Mouse (Mus musculus) kidney, adult 2 months (tissue): ENCODE results near the gene Gm7978. TPM values are rescaled to one million over a fixed set of nuclear protein-coding genes. Genes with fewer than 3 reads are reported as not detected.
"Not testable (repeated sequence)": the region's sequence is repeated elsewhere in the genome, so short reads cannot be mapped to it uniquely, and the experiment has no call there.

Experiments used
- DNase-seq: peaks from one replicate; pipeline ENCODE4 v3.0.0; 2021
- H3K27ac ChIP-seq: fragments of 200-500 bp; 2 replicates; pipeline ENCODE4 v1.5.1; 2012; ENCODE audit warnings: low read depth, low read length, control low read depth, inconsistent platforms; ENCODE audit not compliant: insufficient read depth
- H3K27me3 ChIP-seq: fragments of 200-500 bp; replicated peaks from 2 replicates; pipeline ENCODE4 v1.6.1; 2012; ENCODE audit warnings: mild to moderate bottlenecking, moderate library complexity, low read length, inconsistent platforms; ENCODE audit not compliant: control insufficient read depth, insufficient read depth
- H3K36me3 ChIP-seq: fragments of 200-500 bp; 2 replicates; pipeline ENCODE4 v1.6.1; 2012; ENCODE audit warnings: mild to moderate bottlenecking, moderate library complexity, low read length, inconsistent platforms; ENCODE audit not compliant: control insufficient read depth, insufficient read depth
- H3K4me1 ChIP-seq: fragments of 200-500 bp; 2 replicates; pipeline ENCODE4 v1.6.1; 2011; ENCODE audit warnings: low read length; ENCODE audit not compliant: control insufficient read depth, insufficient read depth
- H3K4me3 ChIP-seq: fragments of 200-500 bp; 2 replicates; pipeline ENCODE4 v1.5.1; 2011; ENCODE audit warnings: mild to moderate bottlenecking, low read depth, low read length, control low read depth; ENCODE audit not compliant: insufficient read depth
- WGBS: fragments of 180-500 bp; shearing (Covaris S2); methylation state at CpG from one replicate; pipeline ENCODE4 v1.1.7; 2018; 5-methylcytosine and 5-hydroxymethylcytosine counted together
- polyA plus RNA-seq: library from polyadenylated mRNA; depleted of rRNA; stranded (reverse); fragments of >200 nt; gene quantifications from 2 replicates; pipeline ENCODE4 v1.2.3, GENCODE M21; 2012; rRNA removed

Gm7978 gene
- not detected in 2 replicates for polyA plus RNA-seq

- not testable (repeated sequence) for H3K27ac ChIP-seq, H3K4me1 ChIP-seq, DNase-seq
These were observed at the start of gene Gm7978 for GRCm38 (mm10) chr5:95736073-95736472. Gm7978 (minus strand) TSS chr5:95736173.

GRCm38 (mm10) chr5:95775690-95776089, 39.7 kb upstream of the Gm7978 start, which contains the start of gene E330014E10Rik:
E330014E10Rik (plus strand) TSS chr5:95775990.
- not testable (repeated sequence) for H3K4me1 ChIP-seq, H3K36me3 ChIP-seq, H3K27me3 ChIP-seq, DNase-seq, H3K4me3 ChIP-seq, H3K27ac ChIP-seq
- no CpG with 5 or more reads among the region's 2 CpGs for WGBS

More at GRCm38 (mm10) chr5:95736073-95736472, at the start of gene Gm7978:
- H3K36me3 ChIP-seq, H3K27me3 ChIP-seq, H3K4me3 ChIP-seq: not testable (repeated sequence)
- no CpG with 5 or more reads among the region's 1 CpGs for WGBS

- H3K36me3 ChIP-seq, H3K27me3 ChIP-seq, DNase-seq, H3K4me1 ChIP-seq, H3K4me3 ChIP-seq, H3K27ac ChIP-seq: not testable (repeated sequence)
- WGBS = no CpG with 5 or more reads among the region's 3 CpGs
These were observed 5.7 kb upstream of the Gm7978 start, which contains the start of gene Gm7982 for GRCm38 (mm10) chr5:95741714-95742113. Gm7982 (plus strand) TSS chr5:95742014.

Other genes starting within 250 kb of the Gm7978 start
- gene Gm3286, start 225.4 kb downstream of the Gm7978 start, polyA plus RNA-seq = not detected in 2 replicates
- not detected in 2 replicates for gene Gm7971, start 141.3 kb downstream of the Gm7978 start, polyA plus RNA-seq
- not detected in 2 replicates for gene Gm7982, start 5.8 kb upstream of the Gm7978 start, polyA plus RNA-seq
- not detected in 2 replicates for gene E330014E10Rik, start 39.8 kb upstream of the Gm7978 start, polyA plus RNA-seq
- gene Cxcl13, start 220.8 kb upstream of the Gm7978 start, polyA plus RNA-seq = 0.20 and 1.8 TPM in 2 replicates